Mouse (Mus musculus) midbrain, embryonic 16.5 days (tissue): ENCODE measurements at regions not wholly inside any gene's neighbourhood (a gene's known extent, or its start where the extent isn't known, plus 50 kb on each side); places are given as distances from the start of the nearest gene placed in this dataset.
A peak's percentile ranks its signal among the peaks of the same experiment; 100 is the strongest.

ENCODE experiments used
- ATAC-seq: fragments of 200-750 bp; cut with Nextera tagmentation; 2 replicates; pipeline ENCODE4 v1.8.0; 2017; ENCODE audit warnings: moderate TSS enrichment
- H3K27ac ChIP-seq: fragments of 300-500 bp; sonication (generic); 2 replicates; pipeline ENCODE4 v1.5.1; 2014; ENCODE audit warnings: mild to moderate bottlenecking, low read length, mixed read lengths
- H3K27me3 ChIP-seq: fragments of 300-500 bp; sonication (generic); 2 replicates; pipeline ENCODE4 v1.6.1; 2014; ENCODE audit warnings: low read depth, low read length, mixed read lengths; ENCODE audit not compliant: control insufficient read depth, insufficient read depth
- H3K36me3 ChIP-seq: fragments of 300-500 bp; sonication (generic); 2 replicates; pipeline ENCODE4 v1.6.1; 2014; ENCODE audit warnings: mild to moderate bottlenecking, low read length, moderate library complexity, mixed read lengths; ENCODE audit not compliant: control insufficient read depth, insufficient read depth
- H3K4me1 ChIP-seq: fragments of 300-500 bp; sonication (generic); 2 replicates; pipeline ENCODE4 v1.6.1; 2014; ENCODE audit warnings: mild to moderate bottlenecking, low read length, mixed read lengths; ENCODE audit not compliant: control insufficient read depth, insufficient read depth
- H3K4me2 ChIP-seq: fragments of 300-500 bp; sonication (generic); 2 replicates; pipeline ENCODE4 v1.6.1; 2014; ENCODE audit warnings: mild to moderate bottlenecking, low read length, mixed read lengths
- H3K4me3 ChIP-seq: fragments of 300-500 bp; sonication (generic); 2 replicates; pipeline ENCODE4 v1.5.1; 2014; ENCODE audit warnings: low read depth, mild to moderate bottlenecking, low read length, moderate library complexity, mixed read lengths
- H3K9ac ChIP-seq: fragments of 300-500 bp; sonication (generic); 2 replicates; pipeline ENCODE4 v1.6.1; 2014; ENCODE audit warnings: low read depth, low read length, mixed read lengths
- H3K9me3 ChIP-seq: fragments of 300-500 bp; sonication (generic); replicated peaks from 2 replicates; pipeline ENCODE4 v1.6.1; 2014; ENCODE audit warnings: mild to moderate bottlenecking, low read length, mixed read lengths; ENCODE audit not compliant: control insufficient read depth, poor library complexity, severe bottlenecking
- WGBS: fragments of 180-500 bp; shearing (Covaris S2); extraction: QIAGEN DNeasy Blood & Tissue Kit; methylation state at CpG from one replicate; pipeline ENCODE4 v1.1.7; 2014; 5-methylcytosine and 5-hydroxymethylcytosine counted together

GRCm38 (mm10) chr14:54185265-54185830 is 68.6 kb downstream of the Dad1 start:
- ATAC-seq: peak; percentile 64; the same call in 1 of the 2 replicates
- Histone ChIP-seq H3K4me1 (peaks cover 32% of the 10 kb centered on the region), H3K4me3 (no peak overlapping the region)

DNA sequence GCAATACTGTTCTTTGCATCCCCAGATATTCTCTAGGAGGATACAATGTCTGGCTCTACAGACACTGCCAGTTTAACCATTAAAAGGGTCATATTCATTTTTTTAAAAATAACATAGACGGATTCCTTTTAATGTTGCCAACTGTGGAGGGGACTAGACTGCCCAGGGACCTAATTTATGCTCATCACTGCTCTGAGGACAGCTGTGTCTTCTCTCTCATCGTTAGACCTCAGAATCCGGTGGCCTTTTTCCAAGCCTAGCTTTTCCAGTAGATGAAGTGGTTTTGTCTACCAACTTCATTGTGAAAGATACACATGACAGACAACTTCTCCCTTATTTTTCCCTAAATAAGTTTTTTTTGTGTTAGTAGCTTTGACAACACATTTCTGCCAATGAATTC is 70.0 kb downstream of the Dad1 start:
- H3K4me2 ChIP-seq: no peak overlapping the region
- peak overlapping the region; percentile 65; the same call in 1 of the 2 replicates for H3K27ac ChIP-seq
- no peaks in the 10 kb centered on the region for H3K27me3 ChIP-seq
- no peak overlapping the region for H3K9ac ChIP-seq
- WGBS: 55% methylated on average over 3 of the region's 3 CpGs
- no peak overlapping the region for H3K4me3 ChIP-seq
- H3K9me3 ChIP-seq: no peaks in the 10 kb centered on the region
- ATAC-seq: no peak
- peaks cover 45% of the 10 kb centered on the region for H3K4me1 ChIP-seq
- no peaks in the 10 kb centered on the region for H3K36me3 ChIP-seq

More at GRCm38 (mm10) chr14:54185265-54185830, 68.6 kb downstream of the Dad1 start:
- Histone ChIP-seq H3K27me3 (no peaks in the 10 kb centered on the region), H3K4me2 (no peak overlapping the region), H3K27ac (peak overlapping the region; percentile 65), H3K36me3 (no peaks in the 10 kb centered on the region), H3K9me3 (no peaks in the 10 kb centered on the region), H3K9ac (no peak overlapping the region)
- WGBS: 12% methylated on average over 6 of the region's 6 CpGs

DNA sequence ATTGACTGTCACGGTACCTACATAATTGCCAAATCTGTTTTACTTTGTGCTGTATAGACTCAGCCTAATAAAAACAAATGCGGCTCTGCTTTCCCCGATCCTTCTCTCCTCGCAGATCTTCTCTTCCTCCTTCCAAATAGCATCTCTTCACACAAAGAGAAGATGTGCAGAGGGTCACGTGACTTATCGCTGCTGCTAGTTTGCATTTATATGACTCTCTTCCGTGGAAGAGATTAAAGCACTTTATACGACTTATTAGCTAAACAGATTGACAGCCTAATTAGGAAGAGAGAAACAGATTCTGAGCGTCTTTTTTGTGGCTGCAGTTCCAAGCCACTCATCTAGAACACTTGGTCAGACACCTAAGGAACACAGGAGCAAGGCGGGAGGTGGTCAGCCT is 71.1 kb downstream of the Dad1 start:
- no peak overlapping the region for H3K4me3 ChIP-seq
- ATAC-seq: no peak
- H3K9ac ChIP-seq: no peak overlapping the region
- peaks cover 42% of the 10 kb centered on the region for H3K4me1 ChIP-seq
- no peaks in the 10 kb centered on the region for H3K9me3 ChIP-seq
- no peaks in the 10 kb centered on the region for H3K36me3 ChIP-seq
- H3K4me2 ChIP-seq: no peak overlapping the region
- no peaks in the 10 kb centered on the region for H3K27me3 ChIP-seq
- WGBS: 49% methylated on average over 10 of the region's 10 CpGs
- peak overlapping the region; percentile 44; the same call in 1 of the 2 replicates for H3K27ac ChIP-seq

- no peaks in the 10 kb centered on the region for H3K9me3 ChIP-seq
- H3K27ac ChIP-seq: no peak overlapping the region
- 90% methylated on average over 3 of the region's 3 CpGs for WGBS
- H3K36me3 ChIP-seq: no peaks in the 10 kb centered on the region
- H3K4me3 ChIP-seq: no peak overlapping the region
- H3K27me3 ChIP-seq: no peaks in the 10 kb centered on the region
- no peak overlapping the region for H3K9ac ChIP-seq
- H3K4me1 ChIP-seq: peaks cover 48% of the 10 kb centered on the region
- no peak for ATAC-seq
- no peak overlapping the region for H3K4me2 ChIP-seq
Measured at GRCm38 (mm10) chr14:54181306-54181705, 72.6 kb downstream of the Dad1 start.

DNA sequence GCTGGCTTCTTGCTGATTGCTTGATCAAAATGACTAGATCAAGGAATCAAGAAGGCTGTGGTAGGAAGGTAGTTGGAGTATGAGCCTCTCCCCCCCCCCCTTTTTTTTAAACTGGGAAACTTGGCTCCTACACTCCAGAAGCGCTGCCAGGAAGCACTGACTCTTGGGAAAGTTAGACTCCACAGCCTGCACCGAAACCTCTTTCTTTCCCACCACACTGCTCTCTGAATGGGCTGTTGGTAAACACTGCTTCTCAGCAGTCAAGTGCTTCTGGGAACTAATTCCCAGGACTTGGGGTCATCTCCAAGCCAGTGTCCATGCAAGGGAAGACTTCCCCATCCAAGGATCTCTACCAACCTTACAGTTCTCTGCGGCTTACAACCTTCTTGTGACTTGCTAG is 73.2 kb downstream of the Dad1 start:
- Histone ChIP-seq H3K9ac (no peak overlapping the region), H3K9me3 (no peaks in the 10 kb centered on the region), H3K4me2 (no peak overlapping the region), H3K4me3 (no peak overlapping the region), H3K4me1 (peaks cover 43% of the 10 kb centered on the region), H3K36me3 (no peaks in the 10 kb centered on the region), H3K27me3 (no peaks in the 10 kb centered on the region), H3K27ac (no peak overlapping the region)
- no peak for ATAC-seq
- 91% methylated on average over 3 of the region's 3 CpGs for WGBS

DNA sequence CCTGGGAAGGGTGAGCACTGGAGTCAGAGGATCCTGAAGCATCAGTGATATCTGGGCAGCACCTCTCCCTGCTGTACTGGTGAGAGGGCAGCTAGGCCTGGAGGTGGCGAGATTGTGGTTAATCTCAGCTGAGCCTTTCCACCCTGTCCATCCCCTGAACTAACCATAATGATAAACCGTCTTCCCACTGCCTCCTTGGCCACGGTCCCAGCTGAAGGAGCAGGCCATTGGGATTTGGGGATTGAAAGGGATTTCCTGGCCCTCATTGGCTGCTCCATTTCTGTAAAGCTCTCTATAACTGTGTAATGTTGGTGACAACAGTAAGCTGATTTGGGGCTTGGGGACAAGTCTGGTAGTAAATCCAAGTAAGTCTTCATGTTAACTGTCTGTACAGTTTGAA is 73.6 kb downstream of the Dad1 start:
- H3K27me3 ChIP-seq: no peaks in the 10 kb centered on the region
- H3K36me3 ChIP-seq: no peaks in the 10 kb centered on the region
- H3K9ac ChIP-seq: no peak overlapping the region
- H3K4me2 ChIP-seq: no peak overlapping the region
- no peaks in the 10 kb centered on the region for H3K9me3 ChIP-seq
- H3K4me1 ChIP-seq: peaks cover 39% of the 10 kb centered on the region
- ATAC-seq: no peak; the same call in 1 of the 2 replicates
- 41% methylated on average over 3 of the region's 3 CpGs for WGBS
- peak overlapping the region; percentile 60 for H3K27ac ChIP-seq
- no peak overlapping the region for H3K4me3 ChIP-seq

DNA sequence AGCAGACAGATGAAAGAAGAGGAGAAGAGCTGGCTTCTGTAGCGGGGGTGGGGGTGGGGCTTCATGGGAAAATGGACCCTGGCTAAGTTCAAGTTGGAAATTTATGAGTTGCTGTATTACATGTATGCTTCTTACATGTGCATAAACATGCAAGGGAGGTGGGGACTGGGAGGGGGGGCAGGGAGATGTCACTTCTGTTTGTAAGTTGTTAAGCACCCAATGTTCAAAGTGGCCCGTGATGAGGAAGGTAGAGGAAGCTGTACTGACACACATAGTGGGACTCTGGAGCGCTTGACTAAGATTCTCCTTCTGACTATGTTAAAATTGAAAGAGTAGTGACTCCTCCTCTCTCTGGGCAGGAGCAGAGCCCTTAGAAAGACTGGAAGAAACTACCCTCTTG is 75.0 kb downstream of the Dad1 start:
- Histone ChIP-seq H3K9me3 (no peaks in the 10 kb centered on the region), H3K36me3 (no peaks in the 10 kb centered on the region), H3K4me2 (no peak overlapping the region), H3K9ac (no peak overlapping the region), H3K27me3 (no peaks in the 10 kb centered on the region), H3K4me1 (peaks cover 33% of the 10 kb centered on the region), H3K27ac (0 out of 2 replicates have a peak overlapping the region, but pooled peaks have one; percentile 12), H3K4me3 (no peak overlapping the region)
- no peak for ATAC-seq
- WGBS: 92% methylated on average over 3 of the region's 3 CpGs

GRCm38 (mm10) chr14:54176469-54176868 is 77.4 kb downstream of the Dad1 start:
- peak overlapping the region; percentile 29 for H3K27ac ChIP-seq
- H3K9me3 ChIP-seq: no peaks in the 10 kb centered on the region
- ATAC-seq: no peak
- no peaks in the 10 kb centered on the region for H3K27me3 ChIP-seq
- no peaks in the 10 kb centered on the region for H3K36me3 ChIP-seq
- peaks cover 21% of the 10 kb centered on the region for H3K4me1 ChIP-seq
- H3K4me3 ChIP-seq: no peak overlapping the region
- H3K9ac ChIP-seq: no peak overlapping the region
- WGBS: 24% methylated on average over 14 of the region's 14 CpGs
- no peak overlapping the region for H3K4me2 ChIP-seq

- no peak for ATAC-seq
- Histone ChIP-seq H3K27ac (no peak overlapping the region), H3K27me3 (no peaks in the 10 kb centered on the region), H3K4me3 (no peak overlapping the region), H3K36me3 (no peaks in the 10 kb centered on the region), H3K4me1 (peaks cover 24% of the 10 kb centered on the region), H3K4me2 (no peak overlapping the region), H3K9me3 (no peaks in the 10 kb centered on the region), H3K9ac (no peak overlapping the region)
- 82% methylated on average over 5 of the region's 5 CpGs for WGBS
Measured at GRCm38 (mm10) chr14:54175476-54175875, 78.4 kb downstream of the Dad1 start.
